Mouse (Mus musculus) lung, postnatal 0 days (tissue): ENCODE measurements around the gene Efcab9.

Experiments
- CTCF ChIP-seq: IDR thresholded peaks from 2 replicates; pipeline ENCODE4 v1.5.1; 2016; ENCODE audit warnings: antibody characterized with exemption, mild to moderate bottlenecking
- EP300 ChIP-seq: IDR thresholded peaks from 2 replicates; pipeline ENCODE4 v1.6.1; 2016; ENCODE audit warnings: antibody characterized with exemption, mild to moderate bottlenecking, control low read depth

GRCm38 (mm10) chr11:32558026-32558425, 26.1 kb upstream of the Efcab9 start:
- TF ChIP-seq CTCF (no peak), EP300 (no peak)
